Mouse (Mus musculus): ENCODE data around the gene Prr12.
"Not testable (repeated sequence)": the region's sequence is repeated elsewhere in the genome, so short reads cannot be mapped to it uniquely, and the experiment has no call there.

Prr12 gene

DNA sequence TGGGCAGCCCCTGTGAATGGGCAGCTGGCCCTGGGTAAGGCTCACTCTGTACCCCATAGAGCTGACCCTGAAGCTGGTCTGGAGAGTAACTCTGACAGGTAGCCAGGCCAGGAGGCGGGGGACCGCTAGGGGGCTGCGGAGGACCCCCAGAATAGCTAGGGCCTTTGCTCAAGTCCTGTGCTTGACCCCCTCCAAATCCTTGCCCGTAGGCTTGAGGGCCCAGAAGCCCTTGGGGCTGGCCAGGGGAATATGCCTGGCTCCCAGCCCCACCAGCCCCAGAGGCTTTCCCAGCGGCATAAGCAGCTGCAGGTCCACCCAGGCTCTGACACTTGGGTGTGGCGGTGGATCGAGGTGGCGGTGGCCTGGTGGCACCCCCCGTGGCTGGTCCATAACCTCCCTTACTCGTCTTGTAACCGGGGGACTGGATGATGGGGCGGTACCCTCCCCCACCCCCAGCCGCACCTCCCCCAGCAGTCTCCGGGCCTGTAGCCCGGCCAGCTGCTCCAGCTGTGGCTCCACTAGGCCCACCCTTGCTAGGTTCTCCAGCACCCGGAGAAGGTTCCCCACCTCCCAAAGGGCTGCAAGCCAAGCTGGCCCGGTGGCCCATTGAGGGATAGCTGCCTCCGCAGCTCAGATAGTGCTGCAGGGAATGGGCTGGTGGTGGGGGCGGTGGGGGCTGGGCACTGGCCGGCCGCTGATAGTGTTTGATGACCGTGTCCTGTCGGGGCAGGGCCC lies 3.6 kb downstream of the Prr12 start:
- DNase-seq, result no peak

GRCm38 (mm10) chr7:45048001-45048890 lies 4.4 kb downstream of the Prr12 start:
- no peak for DNase-seq

- DNase-seq, result no peak
Measured at GRCm38 (mm10) chr7:45047491-45047890, 5.2 kb downstream of the Prr12 start.

- no peak for DNase-seq
Measured at GRCm38 (mm10) chr7:45046853-45047350, 5.8 kb downstream of the Prr12 start.

- no peak for DNase-seq
Measured at GRCm38 (mm10) chr7:45045741-45046140, 6.9 kb downstream of the Prr12 start.

DNA sequence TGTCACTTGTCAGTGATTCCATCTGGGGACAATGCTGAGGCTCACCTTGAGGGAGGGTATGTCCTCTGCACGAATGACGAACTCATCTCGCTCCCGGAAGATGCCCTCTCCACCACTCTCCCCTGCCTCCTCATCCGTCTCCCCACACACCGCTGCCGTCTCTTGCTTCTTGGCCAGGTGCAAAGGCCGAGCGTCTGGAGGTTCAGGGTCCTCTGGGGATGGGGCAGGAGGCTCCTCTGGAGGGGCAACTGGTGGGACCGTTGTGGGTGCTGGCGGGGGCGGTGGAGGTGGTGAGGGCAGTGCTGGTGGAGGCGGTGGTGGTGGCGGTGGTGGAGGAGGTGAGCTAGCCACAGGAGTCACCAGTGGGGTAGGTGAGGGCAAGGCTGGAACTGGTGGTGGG lies 9.4 kb downstream of the Prr12 start:
- no peak for DNase-seq

- no peak for DNase-seq
Measured at GRCm38 (mm10) chr7:45040851-45041250, 11.8 kb downstream of the Prr12 start.

DNA sequence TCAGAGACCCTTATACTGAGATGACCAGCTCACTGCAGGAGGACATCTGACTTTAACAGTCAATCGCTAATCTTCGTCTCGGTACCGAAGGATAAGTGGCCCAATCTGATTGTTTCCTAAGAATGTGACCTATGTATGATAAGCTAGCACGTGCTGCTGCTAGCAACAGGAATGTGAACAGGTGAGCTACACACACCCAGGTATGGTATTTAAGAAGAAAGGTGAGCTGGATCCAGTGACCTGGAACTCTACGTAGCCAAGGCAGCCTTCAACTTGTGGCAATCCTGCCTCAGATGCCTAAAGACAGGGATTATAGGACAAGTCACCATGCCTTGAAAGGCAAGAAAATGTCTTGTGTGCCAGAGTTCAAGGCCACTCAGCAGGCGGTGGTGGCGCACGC lies 14.3 kb downstream of the Prr12 start:
- no peak for DNase-seq

DNA sequence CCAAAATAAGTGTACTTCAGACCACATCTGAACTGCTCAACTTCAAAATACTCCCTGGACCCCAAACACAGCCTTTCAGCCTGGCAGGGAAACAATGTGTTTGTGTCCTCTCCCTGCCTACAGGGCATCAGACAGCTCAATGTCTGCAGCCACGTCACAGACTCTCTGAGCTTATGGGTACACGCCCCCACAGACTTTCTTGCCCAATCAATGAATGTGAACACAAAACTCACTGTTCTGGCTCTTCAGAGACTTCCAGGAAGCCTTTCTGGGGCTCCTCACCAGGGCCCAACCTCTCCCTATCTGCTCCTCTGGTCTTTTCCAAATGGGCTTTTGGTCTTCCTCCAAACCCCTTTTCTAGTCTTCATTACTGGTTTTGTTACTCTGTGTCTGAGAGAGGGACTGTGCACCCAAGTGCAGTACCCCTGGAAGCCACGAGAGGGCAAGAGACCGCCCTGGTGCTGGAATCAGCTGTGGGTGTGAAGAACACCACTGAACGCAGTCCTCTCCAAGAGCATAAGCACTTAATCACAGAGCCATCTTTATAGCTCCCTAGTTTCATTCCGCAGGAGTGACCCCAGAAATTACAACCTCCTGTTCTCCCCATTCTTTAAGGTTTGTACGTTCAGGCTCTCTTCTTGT lies 14.8 kb downstream of the Prr12 start:
- DNase-seq, result peak; percentile 68 to 81

- DNase-seq, result no peak
Measured at GRCm38 (mm10) chr7:45036702-45037101, 16.0 kb downstream of the Prr12 start.

GRCm38 (mm10) chr7:45035631-45036030 lies 17.1 kb downstream of the Prr12 start:
- DNase-seq, result no peak

- no peak for DNase-seq
Measured at GRCm38 (mm10) chr7:45033722-45034359, 18.8 kb downstream of the Prr12 start.

GRCm38 (mm10) chr7:45030857-45031256 lies 21.8 kb downstream of the Prr12 start:
- no peak for DNase-seq

DNA sequence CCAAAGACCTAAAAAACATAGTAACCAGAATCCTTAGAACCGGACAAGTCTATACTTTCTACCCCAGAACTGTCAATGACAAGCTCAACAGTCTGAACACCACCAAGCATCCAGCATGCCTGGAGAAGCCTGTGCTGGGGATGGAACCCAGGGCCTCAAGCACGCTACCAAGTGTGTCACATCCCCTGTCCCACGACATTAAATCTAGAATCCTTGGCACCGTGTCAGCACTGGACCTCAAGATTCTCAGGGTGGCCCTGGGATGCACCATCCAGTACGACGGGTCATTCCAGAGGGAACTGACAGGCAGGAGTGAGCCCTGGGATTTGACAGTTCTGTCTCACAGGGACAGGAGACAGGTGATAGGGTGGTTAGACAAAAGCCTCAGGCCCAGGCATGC lies 22.7 kb downstream of the Prr12 start:
- DNase-seq, result no peak

DNA sequence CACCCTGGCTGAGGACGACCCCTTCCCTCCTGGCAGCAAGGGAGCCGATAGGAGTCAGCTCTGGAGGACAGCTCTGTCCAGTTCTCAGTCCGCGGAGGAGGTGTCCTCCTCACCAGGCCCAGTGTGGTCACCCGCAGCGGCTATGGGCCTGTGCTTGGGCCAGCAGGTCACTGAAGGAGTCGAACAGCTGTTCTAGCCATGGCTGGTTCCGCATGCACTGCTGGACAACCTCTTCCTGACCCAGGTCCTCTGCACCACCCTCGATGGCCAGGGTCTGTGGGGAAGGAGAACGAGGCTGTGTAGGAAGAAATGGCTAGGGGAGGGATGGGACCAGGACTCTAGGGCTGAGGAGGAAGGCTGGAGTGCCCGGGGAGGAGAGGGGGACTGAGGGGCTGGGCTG lies 24.3 kb downstream of the Prr12 start:
- no peak for DNase-seq

DNA sequence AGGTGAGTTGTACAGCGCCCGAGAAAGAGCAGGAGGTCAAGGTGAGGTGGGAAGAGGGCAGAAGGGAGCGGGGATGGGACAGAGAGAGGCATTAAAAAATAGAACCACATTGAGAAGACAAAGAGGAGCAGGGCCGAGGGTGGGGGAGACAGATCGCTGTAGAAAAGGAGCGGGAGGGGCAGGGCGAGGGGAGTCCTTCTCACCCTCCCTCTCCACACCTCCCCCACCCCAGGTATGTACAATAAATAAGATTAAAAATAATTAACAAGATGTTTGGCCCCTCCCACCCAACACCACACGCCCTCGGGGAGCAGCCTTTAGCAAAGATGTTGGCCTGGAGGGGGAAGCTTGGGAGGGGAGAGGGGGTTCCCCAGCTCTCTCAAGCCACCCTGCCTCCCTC lies 24.9 kb downstream of the Prr12 start:
- DNase-seq, result no peak

GRCm38 (mm10) chr7:45026256-45026655 lies 26.4 kb downstream of the Prr12 start:
- DNase-seq, result no peak

DNA sequence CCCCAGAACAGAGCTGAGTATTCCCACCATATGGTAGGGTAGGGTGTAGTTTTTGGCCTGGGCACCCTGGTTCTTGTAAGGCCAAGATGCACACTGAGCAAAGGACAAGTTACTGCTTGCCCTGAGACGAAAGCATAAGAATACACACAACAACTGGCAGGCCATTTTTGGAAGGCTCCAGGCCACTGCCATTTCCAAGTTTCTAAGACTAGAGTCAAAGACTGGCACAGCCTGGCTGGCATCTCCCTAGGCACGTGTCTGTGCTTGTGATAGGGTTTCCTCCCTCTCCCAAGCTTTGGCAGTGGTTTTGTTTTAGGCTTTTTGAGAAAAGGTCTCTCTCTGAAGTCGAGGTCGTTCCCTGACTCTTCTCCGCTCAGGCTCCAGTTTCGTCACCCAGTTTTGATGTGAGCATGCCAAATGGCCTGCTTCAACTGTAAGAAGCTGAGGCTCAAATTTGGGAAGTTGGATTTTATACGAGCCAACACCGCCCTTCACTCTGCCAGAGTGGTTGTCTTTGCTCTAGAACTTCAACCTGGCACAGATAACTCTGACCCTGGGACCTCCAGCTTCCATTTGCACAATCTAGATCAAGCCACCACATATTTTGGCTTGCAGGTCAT lies 27.0 kb downstream of the Prr12 start:
- no peak for DNase-seq

DNA sequence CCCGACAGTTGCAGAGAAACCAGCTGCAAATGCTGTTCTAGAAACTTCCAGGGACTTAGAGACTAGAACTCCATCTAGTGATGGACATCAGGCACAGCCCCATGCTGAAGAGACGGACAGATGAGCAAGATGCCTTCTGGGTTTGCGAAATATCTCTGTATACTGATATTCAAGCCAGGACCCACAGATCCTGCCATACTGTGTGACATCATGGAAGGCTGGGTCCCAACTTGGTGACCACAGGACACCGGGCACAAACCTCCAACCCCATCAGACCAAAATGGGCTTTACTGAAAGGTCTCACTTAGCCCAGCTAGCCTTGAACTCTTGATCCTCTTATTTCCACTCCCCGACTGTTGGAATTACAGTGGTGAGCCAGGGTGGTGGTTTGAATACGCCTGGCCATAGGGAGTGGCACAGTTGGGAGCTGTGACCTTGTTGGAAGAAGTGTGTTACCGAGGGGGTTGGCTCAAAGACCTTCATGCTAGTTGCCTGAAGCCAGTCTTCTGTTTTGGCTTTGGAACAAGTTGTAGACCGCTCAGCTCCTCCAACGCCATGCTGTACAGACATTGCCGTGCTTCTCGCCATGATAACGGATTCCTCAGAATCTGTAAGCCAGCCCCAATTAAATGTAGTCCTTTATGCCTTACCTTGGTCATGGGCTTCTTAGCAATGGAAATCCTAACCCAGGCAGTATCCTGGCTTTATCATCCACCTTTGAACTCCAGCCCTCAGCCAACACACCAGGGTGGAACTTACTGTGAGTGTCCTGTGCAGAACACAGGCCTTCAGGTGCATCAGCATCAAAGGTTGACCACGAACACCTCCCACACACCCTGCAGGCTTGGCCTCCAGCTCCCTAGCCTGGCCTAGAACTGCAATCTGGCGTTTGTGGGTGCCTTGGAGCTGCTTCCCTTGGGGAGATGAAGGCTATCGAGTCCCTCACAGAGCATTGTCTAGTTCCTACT lies 28.1 kb downstream of the Prr12 start:
- no peak for DNase-seq

GRCm38 (mm10) chr7:45023711-45024110 lies 29.0 kb downstream of the Prr12 start:
- not testable (repeated sequence) for DNase-seq

GRCm38 (mm10) chr7:45020225-45020624 lies 32.5 kb downstream of the Prr12 start:
- no peak for DNase-seq

Measured in lung, postnatal 4 days (tissue).